Mouse (Mus musculus): Measurements from ENCODE around the gene Rpl27.

DNA sequence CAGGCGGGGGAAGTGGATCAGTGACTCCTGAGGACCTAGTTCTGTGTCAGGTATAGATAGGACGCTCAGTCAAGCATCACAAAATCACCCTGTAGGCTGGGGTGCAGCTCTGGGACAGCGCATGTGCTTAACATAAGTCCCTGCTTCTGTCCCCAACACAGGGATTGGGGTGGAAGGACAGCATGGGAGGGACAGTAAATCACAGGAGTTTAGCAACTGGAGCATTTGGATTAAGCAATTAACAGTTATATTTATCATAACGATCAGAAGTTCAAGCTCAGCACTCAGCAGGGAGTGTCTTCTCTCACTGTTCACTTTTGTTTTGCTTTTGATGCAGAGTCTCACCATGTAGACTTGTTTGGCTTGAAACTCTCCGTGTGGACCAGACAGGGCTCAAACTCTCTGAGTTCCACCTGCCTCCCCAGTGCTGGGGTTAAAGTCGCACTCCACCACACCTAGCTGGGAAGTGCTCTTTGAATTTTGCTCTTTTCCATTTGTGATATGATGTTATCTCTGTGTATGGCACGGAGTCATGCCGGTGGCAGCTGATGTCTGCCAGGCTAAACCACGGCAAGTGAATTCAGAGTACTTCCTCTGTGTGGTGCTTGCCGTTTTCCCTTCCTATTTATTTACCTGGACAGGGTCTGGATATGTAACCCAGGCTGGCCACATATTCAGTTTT is 10.1 kb downstream of the Rpl27 start:
- TF ChIP-seq CTCF (IDR thresholded peaks at IDR 0.05; ENCODE audit: low read depth) (no peak), EP300 (optimal IDR thresholded peaks at IDR 0.05) (no peak)
